Mouse (Mus musculus) liver, embryonic 14.5 days (tissue): ENCODE measurements around the gene Mtch2. TPM values are rescaled to one million over a fixed set of nuclear protein-coding genes. Genes with fewer than 3 reads are reported as not detected.

ENCODE experiments used
- ATAC-seq: fragments of 200-750 bp; cut with Nextera tagmentation; 2 replicates; pipeline ENCODE4 v1.8.0; 2017; ENCODE audit warnings: moderate number of reproducible peaks, mild to moderate bottlenecking, moderate library complexity; ENCODE audit not compliant: insufficient read depth
- DNase-seq, 3 experiments: peaks; one replicate each; pipeline ENCODE4 v3.0.0-alpha.2; 2012 to 2013; ENCODE audit warnings: low read depth in 3 of 3, low spot score in 3 of 3
- H3K27ac ChIP-seq: fragments of 300-500 bp; sonication (generic); 2 replicates; pipeline ENCODE4 v1.5.1; 2014; ENCODE audit warnings: moderate library complexity, mild to moderate bottlenecking, control low read depth, inconsistent platforms
- H3K27me3 ChIP-seq: fragments of 300-500 bp; sonication (generic); 2 replicates; pipeline ENCODE4 v1.6.1; 2014; ENCODE audit warnings: mild to moderate bottlenecking, low read length, moderate library complexity; ENCODE audit not compliant: control insufficient read depth, insufficient read depth
- H3K36me3 ChIP-seq: fragments of 300-500 bp; sonication (generic); replicated peaks from 2 replicates; pipeline ENCODE4 v1.6.1; 2014; ENCODE audit warnings: low read depth; ENCODE audit not compliant: control insufficient read depth, insufficient read depth
- H3K4me1 ChIP-seq, 2 experiments: fragments of 200-500 bp in 1 of 2; fragments of 300-500 bp in 1 of 2; sonication (generic) in 1 of 2; replicated peaks; 2 replicates each; pipeline ENCODE4 v1.6.1; 2012 to 2014; ENCODE audit warnings: antibody characterized with exemption in 1 of 2, inconsistent platforms in 1 of 2, low read length in 1 of 2; ENCODE audit not compliant: control insufficient read depth in 2 of 2, insufficient read depth in 2 of 2
- H3K4me2 ChIP-seq: fragments of 300-500 bp; sonication (generic); 2 replicates; pipeline ENCODE4 v1.6.1; 2014; ENCODE audit warnings: low read depth, mild to moderate bottlenecking, control low read depth, moderate library complexity
- H3K4me3 ChIP-seq, 2 experiments: fragments of 200-500 bp in 1 of 2; fragments of 300-500 bp in 1 of 2; sonication (generic) in 1 of 2; 2 replicates each; pipeline ENCODE4 v1.5.1; 2012 to 2014; ENCODE audit warnings: low read depth in 2 of 2, low read length in 2 of 2, mild to moderate bottlenecking in 2 of 2, control low read depth in 1 of 2, inconsistent platforms in 1 of 2, moderate library complexity in 1 of 2; ENCODE audit not compliant: insufficient read depth in 1 of 2
- H3K9ac ChIP-seq: fragments of 300-500 bp; sonication (generic); replicated peaks from 2 replicates; pipeline ENCODE4 v1.6.1; 2014; ENCODE audit warnings: mild to moderate bottlenecking, control low read depth, moderate library complexity
- H3K9me3 ChIP-seq: fragments of 300-500 bp; sonication (generic); 2 replicates; pipeline ENCODE4 v1.6.1; 2016; ENCODE audit warnings: low read length, mixed read lengths; ENCODE audit not compliant: control insufficient read depth
- CTCF ChIP-seq: IDR thresholded peaks from 2 replicates; pipeline ENCODE4 v1.5.1; 2016; ENCODE audit warnings: antibody characterized with exemption, low read depth, control low read depth
- EP300 ChIP-seq: IDR thresholded peaks from 2 replicates; pipeline ENCODE4 v1.6.1; 2016; ENCODE audit warnings: antibody characterized with exemption, low read depth
- WGBS: fragments of 180-500 bp; shearing (Covaris S2); extraction: QIAGEN DNeasy Blood & Tissue Kit; methylation state at CpG from one replicate; pipeline ENCODE4 v1.1.7; 2014; ENCODE audit not compliant: insufficient replicate concordance; 5-methylcytosine and 5-hydroxymethylcytosine counted together
- polyA plus RNA-seq, 2 experiments: library from polyadenylated mRNA; depleted of rRNA in 1 of 2; stranded (reverse) in 1 of 2; unstranded in 1 of 2; fragments of >200 nt; fragmentation: Nextera tagmentation in 1 of 2; extraction: Ambion mirVana in 1 of 2; gene quantifications; 2 replicates each; pipeline versions ENCODE4 v1.2.1 to v1.2.3; 2012 to 2014

The Mtch2 gene
- polyA plus RNA-seq, 2 experiments: 52.2 to 128 TPM

- TF ChIP-seq CTCF (no peak), EP300 (no peak)
- Histone ChIP-seq H3K9ac (no peak overlapping the region), H3K27ac (no peak overlapping the region), H3K4me2 (no peak overlapping the region), H3K36me3 (no peaks in the 10 kb centered on the region), H3K27me3 (no peaks in the 10 kb centered on the region), H3K4me3 (no peak overlapping the region), H3K9me3 (no peaks in the 10 kb centered on the region), H3K4me1 (no peaks in the 10 kb centered on the region)
- WGBS: 65% methylated on average over 11 of the region's 11 CpGs
- no peak for ATAC-seq
- no peak for DNase-seq
Measured at GRCm38 (mm10) chr2:90825515-90826172, 21.3 kb upstream of the Mtch2 start.

- H3K9me3 ChIP-seq: no peaks in the 10 kb centered on the region
- DNase-seq: no peak
- H3K27ac ChIP-seq: no peak overlapping the region
- no peak overlapping the region for H3K4me2 ChIP-seq
- no peak for TF ChIP-seq EP300
- TF ChIP-seq CTCF: no peak
- no peaks in the 10 kb centered on the region for H3K27me3 ChIP-seq
- H3K4me3 ChIP-seq: no peak overlapping the region
- no peak overlapping the region for H3K9ac ChIP-seq
- H3K36me3 ChIP-seq: no peaks in the 10 kb centered on the region
- 29% methylated on average over 7 of the region's 7 CpGs for WGBS
- ATAC-seq: no peak
- H3K4me1 ChIP-seq: no peaks in the 10 kb centered on the region
Measured at GRCm38 (mm10) chr2:90828739-90829138, 18.2 kb upstream of the Mtch2 start.

- Histone ChIP-seq H3K4me1 (no peaks in the 10 kb centered on the region), H3K9ac (no peak overlapping the region), H3K9me3 (no peaks in the 10 kb centered on the region), H3K27me3 (peaks cover 2% of the 10 kb centered on the region), H3K4me2 (no peak overlapping the region), H3K36me3 (no peaks in the 10 kb centered on the region), H3K4me3 (no peak overlapping the region), H3K27ac (no peak overlapping the region)
- TF ChIP-seq EP300: no peak
- TF ChIP-seq CTCF: no peak
- no peak for DNase-seq
- WGBS: 61% methylated on average over 5 of the region's 5 CpGs
- ATAC-seq: no peak
Measured at GRCm38 (mm10) chr2:90833502-90833901, 13.5 kb upstream of the Mtch2 start.

- Histone ChIP-seq H3K4me1 (no peaks in the 10 kb centered on the region), H3K27me3 (peaks cover 2% of the 10 kb centered on the region), H3K4me2 (no peak overlapping the region), H3K9ac (no peak overlapping the region), H3K36me3 (no peaks in the 10 kb centered on the region), H3K4me3 (no peak overlapping the region), H3K27ac (no peak overlapping the region), H3K9me3 (no peaks in the 10 kb centered on the region)
- no peak for ATAC-seq
- DNase-seq: no peak
- no peak for TF ChIP-seq EP300
- no peak for TF ChIP-seq CTCF
- WGBS: 68% methylated on average over 2 of the region's 2 CpGs
Measured at GRCm38 (mm10) chr2:90838621-90839020, 8.3 kb upstream of the Mtch2 start.

- Histone ChIP-seq H3K27ac (no peak overlapping the region), H3K4me3 (no peak overlapping the region), H3K9ac (no peak overlapping the region), H3K4me1 (peaks cover 19% of the 10 kb centered on the region in 2 experiments), H3K4me2 (no peak overlapping the region), H3K9me3 (no peaks in the 10 kb centered on the region), H3K36me3 (no peaks in the 10 kb centered on the region), H3K27me3 (no peaks in the 10 kb centered on the region)
- 67% methylated on average over 1 of the region's 1 CpGs for WGBS
- no peak for TF ChIP-seq CTCF
- no peak for TF ChIP-seq EP300
- no peak for ATAC-seq
- DNase-seq: no peak
Measured at GRCm38 (mm10) chr2:90843666-90844065, 3.3 kb upstream of the Mtch2 start.
